Mouse (Mus musculus): ENCODE measurements at regions not wholly inside any gene's neighbourhood (a gene's known extent, or its start where the extent isn't known, plus 50 kb on each side); places are given as distances from the start of the nearest gene placed in this dataset.

GRCm38 (mm10) chr6:18677131-18677530 lies 162.5 kb upstream of the Cttnbp2 start:
- no peak for DNase-seq

GRCm38 (mm10) chr6:18680712-18681111 lies 166.1 kb upstream of the Cttnbp2 start:
- DNase-seq: no peak

- no peak for DNase-seq
Observed at GRCm38 (mm10) chr6:18682043-18682442, 166.3 kb upstream of the Lsm8 start.

GRCm38 (mm10) chr6:18688652-18689348 lies 159.6 kb upstream of the Lsm8 start:
- peak; percentile 88 for DNase-seq

GRCm38 (mm10) chr6:18697536-18697935 lies 150.8 kb upstream of the Lsm8 start:
- DNase-seq: no peak

- no peak for DNase-seq
Observed at GRCm38 (mm10) chr6:18698989-18699728, 149.2 kb upstream of the Lsm8 start.

- no peak for DNase-seq
Observed at GRCm38 (mm10) chr6:18699729-18700386, 148.5 kb upstream of the Lsm8 start.

GRCm38 (mm10) chr6:18710763-18711162 lies 137.6 kb upstream of the Lsm8 start:
- no peak for DNase-seq

- no peak for DNase-seq
Observed at GRCm38 (mm10) chr6:18748859-18749258, 99.5 kb upstream of the Lsm8 start.

- peak; percentile 20 for DNase-seq
Observed at GRCm38 (mm10) chr6:18764536-18764935, 83.8 kb upstream of the Lsm8 start.

GRCm38 (mm10) chr6:18795390-18795789 lies 53.0 kb upstream of the Lsm8 start:
- no peak for DNase-seq

GRCm38 (mm10) chr6:18795847-18796246 lies 52.5 kb upstream of the Lsm8 start:
- DNase-seq: no peak

- DNase-seq: no peak
Observed at GRCm38 (mm10) chr6:18796540-18796939, 51.8 kb upstream of the Lsm8 start.

All from cerebellum, adult 9-10 months (tissue).